Mouse (Mus musculus) bone marrow, adult 2 months (tissue): ENCODE measurements around the gene Tsc22d1. TPM values are rescaled to one million over a fixed set of nuclear protein-coding genes. Genes with fewer than 3 reads are reported as not detected.

ENCODE experiments used
- H3K27ac ChIP-seq: fragments of 200-500 bp; 2 replicates; pipeline ENCODE4 v1.5.1; 2012; ENCODE audit warnings: low read depth, mild to moderate bottlenecking, control low read depth, inconsistent platforms, low read length; ENCODE audit not compliant: control insufficient read depth, poor library complexity, insufficient read depth
- H3K4me1 ChIP-seq: fragments of 200-500 bp; 2 replicates; pipeline ENCODE4 v1.6.1; 2011; ENCODE audit warnings: low read length; ENCODE audit not compliant: control insufficient read depth, insufficient read depth
- H3K4me3 ChIP-seq: fragments of 200-500 bp; replicated peaks from 2 replicates; pipeline ENCODE3; 2011; ENCODE audit warnings: mild to moderate bottlenecking, low read depth, low read length, control low read depth; ENCODE audit not compliant: control insufficient read depth
- CTCF ChIP-seq: fragments of 200-500 bp; IDR thresholded peaks from 2 replicates; pipeline ENCODE4 v1.5.1; 2011; ENCODE audit warnings: low read length, control low read depth; ENCODE audit not compliant: control insufficient read depth, insufficient read depth
- POLR2A ChIP-seq: fragments of 200-500 bp; IDR thresholded peaks from 2 replicates; pipeline ENCODE4 v1.6.1; 2011; ENCODE audit warnings: low read depth, mild to moderate bottlenecking, control low read depth, low read length, borderline replicate concordance; ENCODE audit not compliant: control insufficient read depth
- WGBS: fragments of 180-500 bp; shearing (Covaris S2); methylation state at CpG from one replicate; pipeline ENCODE4 v1.1.7; 2018; 5-methylcytosine and 5-hydroxymethylcytosine counted together
- polyA plus RNA-seq: library from polyadenylated mRNA; stranded (reverse); fragments of >200 nt; gene quantifications from 2 replicates; pipeline ENCODE4 v1.2.4, GENCODE M21; 2011; ENCODE audit warnings: low replicate concordance; ENCODE audit not compliant: missing spikeins, insufficient read depth, insufficient read length

Gene Tsc22d1
- polyA plus RNA-seq, 1 experiment, result 128 TPM

GRCm38 (mm10) chr14:76466641-76467323, 52.0 kb downstream of the Tsc22d1 start:
- no peaks in the 10 kb centered on the region for H3K4me1 ChIP-seq
- no peak overlapping the region for H3K27ac ChIP-seq
- 33% methylated on average over 18 of the region's 18 CpGs for WGBS
- no peak for TF ChIP-seq POLR2A
- TF ChIP-seq CTCF, result peak; percentile 60
- H3K4me3 ChIP-seq, result no peak overlapping the region

- H3K4me1 ChIP-seq, result no peaks in the 10 kb centered on the region
- TF ChIP-seq POLR2A (no peak), CTCF (no peak)
- no peak overlapping the region for H3K27ac ChIP-seq
- H3K4me3 ChIP-seq, result no peak overlapping the region
- 81% methylated on average over 11 of the region's 11 CpGs for WGBS
These were observed 53.2 kb downstream of the Tsc22d1 start for GRCm38 (mm10) chr14:76467932-76468331.

DNA sequence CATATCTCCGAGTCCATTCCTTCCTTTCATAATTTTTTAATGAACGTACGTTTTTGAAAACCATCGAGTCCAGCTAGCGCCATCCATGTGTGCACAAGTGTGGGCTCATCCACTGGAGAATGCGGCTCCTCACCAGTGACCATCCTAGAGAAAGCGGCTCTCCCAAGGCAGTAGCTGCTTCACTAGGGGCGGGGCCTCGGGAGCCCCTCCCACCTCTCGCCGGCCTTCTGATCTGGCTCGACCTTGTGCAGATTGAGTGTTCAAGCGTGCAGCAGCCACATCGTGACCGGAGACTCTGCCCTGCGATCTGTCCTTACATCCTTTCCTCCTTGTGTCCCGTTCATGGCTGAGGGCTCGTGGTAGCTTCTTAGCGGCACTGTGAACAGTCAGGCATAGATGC, 56.5 kb downstream of the Tsc22d1 start:
- 82% methylated on average over 19 of the region's 19 CpGs for WGBS
- TF ChIP-seq POLR2A, result no peak
- TF ChIP-seq CTCF, result no peak
- Histone ChIP-seq H3K27ac (no peak overlapping the region; the same call in 1 of the 2 replicates), H3K4me3 (no peak overlapping the region), H3K4me1 (no peaks in the 10 kb centered on the region)

GRCm38 (mm10) chr14:76472487-76472886, 57.7 kb downstream of the Tsc22d1 start:
- no peak for TF ChIP-seq CTCF
- no peak for TF ChIP-seq POLR2A
- H3K27ac ChIP-seq, result no peak overlapping the region
- H3K4me1 ChIP-seq, result no peaks in the 10 kb centered on the region
- whole genome bisulfite sequencing, result 87% methylated on average over 8 of the region's 8 CpGs
- H3K4me3 ChIP-seq, result no peak overlapping the region

GRCm38 (mm10) chr14:76473404-76473803, 58.6 kb downstream of the Tsc22d1 start:
- H3K4me3 ChIP-seq, result no peak overlapping the region
- H3K4me1 ChIP-seq, result no peaks in the 10 kb centered on the region
- 8% methylated on average over 2 of the region's 2 CpGs for WGBS

DNA sequence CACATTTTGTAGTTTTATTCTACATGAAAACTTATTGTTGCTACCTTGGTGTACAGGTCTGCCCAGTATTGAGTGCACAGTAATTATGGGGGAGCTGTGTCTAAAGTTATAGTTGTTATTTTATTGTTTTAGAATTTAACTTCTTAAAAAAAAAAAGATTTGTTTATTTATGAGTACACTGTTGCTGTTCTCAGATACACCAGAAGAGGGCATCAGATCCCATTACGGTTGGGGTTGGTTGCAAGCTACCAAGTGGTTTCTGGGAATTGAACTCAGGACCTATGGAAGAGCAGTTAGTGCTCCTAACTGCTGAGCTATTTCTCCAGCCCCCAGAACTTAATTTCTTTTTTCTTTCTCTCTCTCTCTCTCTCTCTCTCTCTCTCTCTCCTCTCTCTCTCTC, 59.4 kb downstream of the Tsc22d1 start:
- Histone ChIP-seq H3K4me3 (no peak overlapping the region), H3K27ac (no peak overlapping the region), H3K4me1 (no peaks in the 10 kb centered on the region)
- WGBS, result 13% methylated on average over 1 of the region's 1 CpGs
- TF ChIP-seq CTCF, result no peak
- no peak for TF ChIP-seq POLR2A

More at GRCm38 (mm10) chr14:76473404-76473803, 58.6 kb downstream of the Tsc22d1 start:
- H3K27ac ChIP-seq, result no peak overlapping the region
- TF ChIP-seq CTCF, result no peak
- TF ChIP-seq POLR2A, result no peak

- H3K4me1 ChIP-seq, result no peaks in the 10 kb centered on the region
- no peak overlapping the region for H3K4me3 ChIP-seq
- H3K27ac ChIP-seq, result no peak overlapping the region
- WGBS, result 28% methylated on average over 4 of the region's 4 CpGs
- TF ChIP-seq POLR2A (no peak), CTCF (no peak)
These were observed 62.0 kb downstream of the Tsc22d1 start for GRCm38 (mm10) chr14:76476770-76477169.

DNA sequence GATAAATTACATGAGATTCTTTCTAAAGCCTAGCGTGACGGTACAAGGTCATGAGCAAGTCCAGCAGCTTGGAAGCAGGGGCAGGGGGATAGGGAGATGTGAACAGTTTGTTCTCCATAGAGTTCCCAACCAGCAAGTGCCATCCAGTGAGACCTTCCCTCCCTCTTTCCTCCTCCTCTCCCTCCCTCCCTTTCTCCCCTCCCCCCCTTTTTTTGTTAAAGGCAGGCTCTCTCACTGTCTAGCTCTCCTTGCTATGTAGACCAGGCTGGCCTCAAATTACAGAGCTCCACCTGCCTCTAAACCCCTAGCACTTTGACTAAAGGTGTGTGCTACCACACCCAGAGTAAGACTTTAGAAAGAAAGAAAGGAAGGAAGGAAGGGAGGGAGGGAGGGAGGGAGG, 63.3 kb downstream of the Tsc22d1 start:
- Histone ChIP-seq H3K27ac (no peak overlapping the region), H3K4me3 (no peak overlapping the region), H3K4me1 (no peaks in the 10 kb centered on the region)
- 78% methylated on average over 2 of the region's 2 CpGs for WGBS
- TF ChIP-seq POLR2A (no peak), CTCF (no peak)
